Comparison of ENCODE assay signal across 15 mouse cellular contexts in genomic region chr1:193764103-193764502, GRCm38 (mm10).
"Had no signal": no experiment of that assay in that cellular context is flagged by ENCODE, and none has a peak within 500 bp of the region (broad histone marks: within the 10 kb centered on the region; RNA-seq: fewer than 3 reads in every experiment).

No protein-coding gene starts in this region.

- H3K4me3 ChIP-seq: neural tube, embryonic 15.5 days; stomach, embryonic 15.5 days had no signal

- H3K27me3 ChIP-seq: neural tube, embryonic 15.5 days; stomach, embryonic 15.5 days had no signal

- H3K9ac ChIP-seq: neural tube, embryonic 15.5 days; stomach, embryonic 15.5 days had no signal

- H3K27ac ChIP-seq: neural tube, embryonic 15.5 days; stomach, embryonic 15.5 days; stomach, postnatal 0 days had no signal

- H3K4me2 ChIP-seq: neural tube, embryonic 15.5 days; stomach, embryonic 15.5 days had no signal

- H3K4me1 ChIP-seq: neural tube, embryonic 15.5 days; stomach, embryonic 15.5 days had no signal

- DNase-seq: retina, postnatal 1 day; right cerebral cortex, adult 18-20 months; right cerebral cortex, postnatal 14 days; right cerebral cortex, postnatal 25 days; right cerebral cortex, postnatal 4 days; spleen, adult 18-20 months; thymus, adult 18-20 months; thymus, adult 2 months; thymus, postnatal 14 days; thymus, postnatal 25 days; thymus, postnatal 36 days; thymus, postnatal 4 days had no signal

- H3K36me3 ChIP-seq: neural tube, embryonic 15.5 days; stomach, embryonic 15.5 days had no signal

- H3K9me3 ChIP-seq: neural tube, embryonic 15.5 days; stomach, embryonic 15.5 days had no signal
